Mouse (Mus musculus) gastrocnemius, adult 18-20 months (tissue): ENCODE data around the gene Abca16. TPM values are rescaled to one million over a fixed set of nuclear protein-coding genes. Genes with fewer than 3 reads are reported as not detected.

Experiments
- DNase-seq: peaks from one replicate; pipeline ENCODE4 v3.0.0; 2021; ENCODE audit warnings: low spot score
- long read RNA-seq, 2 experiments: library from polyadenylated mRNA; stranded (forward); transcript quantifications; one replicate each; pipeline ENCODE4 v2.0.0; 2021
- total RNA-seq, 2 experiments: library from RNA; stranded (reverse); gene quantifications; 2 replicates each; pipeline ENCODE4 v1.2.3; 2021

Gene Abca16
- not detected for total RNA-seq
- long read RNA-seq, experiment 1, result 0 reads
- long read RNA-seq, experiment 2, result 0 reads

DNA sequence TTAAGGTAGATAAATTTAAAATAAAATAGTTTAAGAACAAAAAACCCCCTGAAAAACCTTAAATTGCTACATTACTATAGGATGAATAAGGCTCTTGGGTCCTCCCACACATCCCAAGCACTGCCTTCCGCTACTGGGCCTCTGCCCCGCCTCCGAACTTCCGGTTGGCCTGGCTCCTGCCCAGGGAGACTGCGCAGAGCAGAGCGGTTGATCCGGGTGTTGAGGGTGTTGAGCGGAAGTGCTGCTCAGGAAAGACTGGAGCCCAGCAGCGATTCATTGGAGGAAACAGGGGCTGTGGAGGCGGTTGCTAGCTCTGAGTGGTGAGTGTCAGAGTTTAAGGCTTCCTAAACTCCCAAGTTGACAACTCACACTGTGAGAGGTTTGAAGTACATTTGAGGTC, at the start of gene Abca16:
Gene Abca16, plus strand, starts transcription at position 201 of the 400 bp plus-strand sequence.
- DNase-seq, result no peak

DNA sequence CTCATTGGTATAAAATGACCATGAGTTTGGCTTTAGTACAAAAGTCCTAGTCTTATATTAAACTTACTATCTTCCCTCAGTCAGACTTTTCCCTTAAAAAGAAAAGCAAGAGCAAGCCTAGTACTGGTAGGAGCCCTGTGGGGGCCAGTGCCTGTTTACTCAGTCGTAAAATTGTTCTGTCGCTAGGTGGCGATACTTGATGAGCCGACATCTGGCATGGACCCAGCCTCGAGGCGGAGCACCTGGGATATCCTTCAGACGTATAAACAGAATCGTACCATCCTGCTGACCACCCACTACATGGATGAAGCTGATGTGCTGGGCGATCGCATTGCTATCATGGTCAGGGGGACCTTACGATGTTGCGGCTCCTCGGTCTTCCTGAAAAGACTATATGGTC, 48.3 kb upstream of the Abca16 start:
- no peak for DNase-seq

DNA sequence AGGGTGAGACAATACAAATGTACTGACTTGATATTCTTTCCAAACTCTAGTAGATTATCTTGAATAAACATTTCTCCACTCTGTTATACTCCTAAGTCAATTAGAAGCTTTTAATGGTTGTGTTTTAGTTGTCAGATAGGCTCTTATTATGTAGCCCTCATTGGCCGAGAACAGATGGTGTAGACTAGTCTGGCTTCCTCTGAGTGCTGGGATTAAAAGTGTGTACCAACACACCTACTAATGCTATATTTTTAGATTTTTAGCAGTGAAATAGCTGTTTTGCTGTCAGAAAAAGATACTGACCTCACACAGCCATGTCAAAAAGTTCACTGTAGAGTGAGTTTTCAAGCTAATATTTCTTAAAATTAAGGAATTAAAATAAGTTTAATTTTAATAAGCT, 2.9 kb downstream of the Abca16 start:
- no peak for DNase-seq

DNA sequence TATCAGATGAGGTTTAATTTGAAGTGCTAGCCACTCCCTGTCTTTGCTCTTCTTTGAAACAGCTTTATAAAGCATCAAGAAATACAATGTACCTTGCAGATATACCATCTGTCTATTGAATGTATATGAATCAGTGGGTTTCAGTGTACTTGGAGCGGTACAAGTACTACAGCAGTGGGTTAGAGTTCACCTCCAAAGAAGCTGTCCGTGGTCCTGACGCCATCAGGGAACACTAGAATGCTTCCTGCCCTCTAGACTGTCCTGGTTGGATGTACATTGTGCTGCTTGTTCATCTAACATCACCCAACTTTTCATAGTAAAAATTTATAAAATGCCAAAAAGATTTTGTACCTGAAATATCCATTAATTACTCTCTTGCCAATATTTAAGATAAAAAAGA, 17.2 kb downstream of the Abca16 start:
- DNase-seq, result no peak

DNA sequence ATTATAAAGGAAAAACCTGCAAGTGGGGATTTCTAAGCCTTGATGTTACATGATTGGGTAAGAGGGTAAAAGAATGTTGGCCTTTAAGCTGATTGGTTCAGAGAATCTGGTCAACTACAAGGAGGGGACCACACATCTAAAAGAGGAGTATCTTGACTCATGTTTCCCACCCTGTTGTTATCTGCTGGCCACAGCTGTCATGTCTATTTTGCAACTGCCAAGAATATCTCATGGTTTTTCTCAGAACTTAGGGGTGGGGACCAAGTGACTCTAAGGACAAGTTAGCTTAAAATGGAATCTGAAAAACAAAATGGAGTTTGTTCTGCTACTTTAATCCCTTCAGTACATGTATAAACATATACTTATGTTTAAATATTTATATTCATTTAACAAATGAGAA, 22.0 kb downstream of the Abca16 start:
- no peak for DNase-seq

DNA sequence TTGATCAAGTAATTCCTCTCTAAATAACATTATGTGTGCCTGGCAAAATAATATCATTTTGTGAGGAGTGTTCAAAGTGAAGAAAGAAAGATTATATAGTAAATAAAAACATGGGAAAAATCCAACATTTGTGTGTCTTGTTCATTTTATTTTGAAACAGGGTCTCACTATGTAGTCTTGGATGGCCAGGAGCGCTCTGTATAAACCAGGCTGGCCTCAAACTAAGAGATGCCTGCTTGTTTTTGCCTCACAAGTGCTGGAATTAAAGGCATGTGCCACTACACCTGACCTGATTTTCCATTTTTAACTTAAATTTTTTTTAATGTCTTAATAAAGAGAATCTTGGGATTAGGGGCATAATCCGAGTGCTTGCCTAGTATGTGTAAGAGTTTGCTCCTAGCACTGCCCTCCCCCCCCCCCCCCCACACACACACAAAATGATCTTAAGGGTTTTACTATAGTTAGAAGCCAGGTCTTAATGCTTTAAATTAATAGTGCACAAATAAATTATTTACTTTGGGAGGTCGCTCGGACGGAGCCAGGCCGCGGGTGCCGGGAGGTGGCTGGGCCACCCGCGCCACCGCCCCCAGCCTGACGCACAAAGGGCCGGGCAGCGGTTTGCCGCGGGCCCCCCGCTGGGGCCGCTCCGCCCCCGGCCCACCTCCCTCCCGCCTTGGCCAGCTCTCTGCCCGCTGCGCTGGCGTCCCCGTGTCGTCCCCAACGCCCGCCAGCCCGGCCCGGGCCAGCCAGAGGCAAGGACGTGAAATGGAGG, 94.6 kb downstream of the Abca16 start:
- no peak for DNase-seq

DNA sequence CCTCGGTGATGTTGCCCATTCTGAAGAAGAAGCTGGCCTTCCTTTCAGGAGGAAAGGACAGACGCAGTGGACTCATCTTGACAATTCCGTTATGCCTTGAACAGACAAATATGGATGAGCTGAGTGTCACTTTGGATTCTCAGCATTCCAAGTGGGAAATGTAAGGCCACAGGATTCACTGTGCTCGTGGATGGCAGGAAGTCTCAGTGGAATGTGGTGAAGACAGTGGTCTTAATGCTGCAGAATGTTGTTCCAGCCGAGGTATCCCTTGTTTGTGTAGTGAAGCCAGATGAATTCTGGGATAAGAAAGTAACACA, 95.2 kb downstream of the Abca16 start:
- no peak for DNase-seq

DNA sequence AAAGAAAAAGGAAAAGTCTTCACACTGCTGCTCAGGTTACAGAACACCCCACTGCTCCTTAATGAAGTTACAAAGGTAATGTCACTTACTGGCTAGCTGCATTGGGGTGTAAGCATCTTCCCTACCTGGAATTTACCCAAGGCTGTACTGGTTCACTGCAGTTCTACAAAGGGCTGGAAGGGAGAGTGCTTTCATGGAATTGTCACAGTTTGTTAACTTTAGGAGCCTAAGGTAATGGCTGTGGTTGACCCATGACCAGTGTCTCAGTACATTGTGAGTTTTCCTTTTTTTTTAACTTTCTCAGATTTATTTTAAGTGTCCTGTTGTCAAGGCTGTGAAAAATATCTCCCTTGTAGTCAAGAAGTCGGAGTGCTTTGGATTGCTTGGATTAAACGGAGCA, 125.4 kb downstream of the Abca16 start:
- DNase-seq, result no peak

DNA sequence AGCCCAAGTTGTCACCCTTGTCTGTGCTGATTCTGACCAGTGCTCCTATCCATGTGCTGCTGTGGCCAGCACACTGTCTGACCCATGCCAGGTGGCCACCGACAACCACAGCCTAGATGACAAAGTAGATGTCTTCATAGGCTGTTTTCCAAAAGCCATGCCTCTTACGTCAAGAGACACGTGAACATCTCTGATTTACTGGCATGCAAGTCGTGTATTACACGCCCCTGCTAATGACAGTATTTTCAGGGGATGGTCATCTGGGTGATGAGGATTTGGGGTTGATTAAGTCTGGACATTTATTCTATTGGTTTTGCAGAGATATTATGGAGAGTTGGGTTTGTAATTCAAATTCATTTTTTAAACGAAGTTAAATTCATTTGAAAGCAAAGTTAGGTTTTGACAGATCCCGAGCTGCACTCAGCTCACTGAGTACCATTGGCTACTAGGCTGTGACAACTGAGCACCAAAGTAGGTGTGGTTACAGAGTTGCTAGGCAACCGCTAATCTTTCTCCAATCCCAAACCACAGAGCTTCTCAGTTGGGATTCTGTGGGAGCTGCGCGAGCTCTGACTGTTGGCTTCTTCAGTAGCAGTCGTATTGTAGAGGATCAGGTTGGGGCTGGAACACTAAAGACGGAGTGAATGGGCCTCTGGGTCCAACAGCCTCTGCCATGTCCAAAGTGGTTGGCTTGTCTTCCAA, 143.2 kb downstream of the Abca16 start:
- no peak for DNase-seq

DNA sequence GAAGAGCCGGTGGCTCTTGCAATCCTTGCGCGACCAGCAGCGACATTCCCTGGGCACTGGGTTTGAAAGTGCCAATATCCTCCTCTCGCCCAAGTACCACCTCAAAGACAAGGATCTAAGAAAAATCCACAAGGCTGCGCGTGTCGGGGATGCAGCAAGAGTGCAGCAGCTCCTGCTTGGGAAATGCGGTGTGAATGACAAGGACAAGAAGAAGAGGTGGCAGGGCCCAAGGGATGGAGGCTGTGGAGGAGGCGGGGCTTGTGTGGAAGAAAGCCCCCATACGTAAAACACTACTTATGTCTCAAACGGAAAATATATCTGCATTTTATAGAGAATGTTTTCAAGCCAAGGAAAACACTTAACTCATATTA, 143.7 kb downstream of the Abca16 start:
- no peak for DNase-seq

DNA sequence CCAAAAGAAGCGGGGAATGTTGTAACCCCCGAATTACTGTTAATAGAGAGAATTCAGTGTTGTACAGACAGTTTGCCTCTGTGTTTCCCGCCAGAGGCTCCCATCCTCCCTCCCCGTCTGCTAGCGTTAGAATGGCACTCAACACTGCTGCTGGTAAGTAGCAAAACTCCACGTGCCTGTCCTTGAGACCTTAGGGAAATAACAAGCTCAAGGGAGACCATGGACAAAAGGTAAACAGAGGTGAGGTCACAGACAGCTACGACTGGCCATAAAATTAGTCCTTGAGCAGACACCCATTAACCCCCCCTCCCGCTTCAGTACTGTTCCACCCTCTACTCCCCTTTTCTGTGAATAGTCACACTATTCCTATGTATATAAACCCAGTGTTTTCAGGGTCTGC, 157.9 kb downstream of the Abca16 start:
- DNase-seq, result no peak

DNA sequence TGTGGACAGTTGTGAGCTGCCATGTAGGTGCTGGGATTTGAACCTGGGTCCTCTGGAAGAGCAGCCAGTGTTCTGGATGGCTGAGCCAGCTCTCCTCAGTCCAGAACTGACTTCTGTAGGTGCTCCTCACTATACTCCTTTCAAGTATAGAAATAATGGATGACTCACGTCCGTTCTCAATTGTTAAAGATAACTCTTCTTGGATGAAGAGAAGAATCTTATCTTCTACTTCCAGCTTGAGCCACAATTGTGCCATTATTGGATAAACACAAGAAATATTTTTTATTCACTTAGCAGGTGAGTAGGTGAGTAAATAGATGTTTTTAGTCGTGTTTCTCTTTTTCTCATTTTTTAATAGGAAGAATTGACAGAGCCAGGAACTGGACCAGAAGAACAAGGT, 167.1 kb downstream of the Abca16 start:
- no peak for DNase-seq

Other genes starting within 250 kb of the Abca16 start
- under 1 TPM; 0.09 to 0.11 TPM for gene Anks4b, start 235.8 kb upstream of the Abca16 start, total RNA-seq
- gene Crym, start 207.5 kb upstream of the Abca16 start, total RNA-seq, result 1 to 10 TPM; 3.2 to 3.6 TPM
- gene Abca14, start 205.7 kb upstream of the Abca16 start, total RNA-seq, result not detected
- gene Abca15, start 81.0 kb upstream of the Abca16 start, total RNA-seq, result not detected
- gene Uqcrc2, start 225.5 kb downstream of the Abca16 start, total RNA-seq, result 100 to 1,000 TPM; 477 to 519 TPM